Mouse (Mus musculus): ENCODE results near the gene Polg. TPM values are rescaled to one million over a fixed set of nuclear protein-coding genes. Genes with fewer than 3 reads are reported as not detected.

Gene Polg
- polyA plus RNA-seq, 1 experiment from 2014 or later = 32.1 TPM

DNA sequence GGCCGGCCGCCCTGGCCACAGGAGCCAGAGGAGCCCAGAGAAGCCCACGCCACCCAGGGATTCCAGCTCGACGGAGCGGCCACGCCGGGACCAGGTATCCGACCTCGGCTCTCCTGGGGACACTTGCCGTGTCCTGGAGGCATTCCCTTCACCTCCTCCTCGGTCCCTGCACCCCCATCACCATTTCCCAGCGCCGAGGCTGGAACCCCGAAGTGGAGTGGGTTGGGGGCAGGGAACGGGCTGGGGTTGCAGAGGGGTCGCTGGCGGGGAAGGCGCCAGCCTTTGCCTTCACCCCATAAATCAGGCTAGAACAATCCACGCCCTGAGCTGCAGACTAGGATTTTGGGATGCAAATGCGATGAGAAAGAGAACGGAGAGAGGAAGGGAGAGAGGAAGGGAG, 39.2 kb upstream of the Polg start:
- H3K27ac ChIP-seq (replicated peaks; ENCODE audit: low read depth, low read length) = no peak overlapping the region
- H3K9ac ChIP-seq (ENCODE audit: low read length) = no peak overlapping the region
- H3K4me2 ChIP-seq (ENCODE audit: low read depth, severe bottlenecking) = peak overlapping the region; percentile 51
- ATAC-seq (ENCODE audit: insufficient number of reproducible peaks, low FRiP score, low TSS enrichment, low read depth) (no peak), DNase-seq (ENCODE audit: low spot score) (no peak)
- peaks cover 6% of the 10 kb centered on the region; the same call in 1 of the 2 replicates for H3K4me1 ChIP-seq (ENCODE audit: control insufficient read depth, insufficient read depth, low read length)
- H3K36me3 ChIP-seq (ENCODE audit: control insufficient read depth, insufficient read depth, low read length) = no peaks in the 10 kb centered on the region
- peak overlapping the region; percentile 29 for H3K4me3 ChIP-seq (ENCODE audit: low read depth, low read length)
- WGBS = 1% methylated on average over 22 of the region's 22 CpGs
- H3K27me3 ChIP-seq (ENCODE audit: control insufficient read depth, insufficient read depth, low read length) = peaks cover 100% of the 10 kb centered on the region
- H3K9me3 ChIP-seq (ENCODE audit: control insufficient read depth, low read length) = no peaks in the 10 kb centered on the region

DNA sequence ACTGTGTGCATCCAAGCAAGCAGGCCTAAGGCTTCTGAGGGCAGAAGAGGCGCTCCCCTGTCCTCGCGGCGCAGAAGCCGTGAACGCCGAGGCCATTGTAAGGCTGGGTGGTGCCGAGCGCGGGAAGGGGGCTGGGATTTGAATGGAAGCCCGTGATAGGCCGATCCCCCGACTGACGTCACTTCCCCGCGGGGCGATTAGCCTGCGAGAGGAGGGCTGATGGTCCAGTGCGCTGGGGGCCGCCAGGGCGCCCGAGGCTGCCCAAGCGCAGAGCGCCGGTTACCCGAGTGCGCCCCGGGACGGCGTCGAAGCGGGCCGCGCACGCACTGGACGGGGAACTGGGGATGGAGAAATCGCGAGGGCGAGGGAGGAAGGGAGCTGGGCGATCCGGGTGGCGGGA, 38.6 kb upstream of the Polg start:
- H3K4me3 ChIP-seq (ENCODE audit: low read depth, low read length) = peak overlapping the region; percentile 29
- no peak overlapping the region for H3K27ac ChIP-seq (replicated peaks; ENCODE audit: low read depth, low read length)
- peak; percentile 91 for DNase-seq (ENCODE audit: low spot score)
- peaks cover 6% of the 10 kb centered on the region; the same call in 1 of the 2 replicates for H3K4me1 ChIP-seq (ENCODE audit: control insufficient read depth, insufficient read depth, low read length)
- peak overlapping the region; percentile 51 for H3K4me2 ChIP-seq (ENCODE audit: low read depth, severe bottlenecking)
- H3K9me3 ChIP-seq (ENCODE audit: control insufficient read depth, low read length) = no peaks in the 10 kb centered on the region
- no peak overlapping the region; the same call in 1 of the 2 replicates for H3K9ac ChIP-seq (ENCODE audit: low read length)
- 0% methylated on average over 42 of the region's 42 CpGs for WGBS
- ATAC-seq (ENCODE audit: insufficient number of reproducible peaks, low FRiP score, low TSS enrichment, low read depth) = peak; percentile 83
- peaks cover 100% of the 10 kb centered on the region for H3K27me3 ChIP-seq (ENCODE audit: control insufficient read depth, insufficient read depth, low read length)
- H3K36me3 ChIP-seq (ENCODE audit: control insufficient read depth, insufficient read depth, low read length) = no peaks in the 10 kb centered on the region

DNA sequence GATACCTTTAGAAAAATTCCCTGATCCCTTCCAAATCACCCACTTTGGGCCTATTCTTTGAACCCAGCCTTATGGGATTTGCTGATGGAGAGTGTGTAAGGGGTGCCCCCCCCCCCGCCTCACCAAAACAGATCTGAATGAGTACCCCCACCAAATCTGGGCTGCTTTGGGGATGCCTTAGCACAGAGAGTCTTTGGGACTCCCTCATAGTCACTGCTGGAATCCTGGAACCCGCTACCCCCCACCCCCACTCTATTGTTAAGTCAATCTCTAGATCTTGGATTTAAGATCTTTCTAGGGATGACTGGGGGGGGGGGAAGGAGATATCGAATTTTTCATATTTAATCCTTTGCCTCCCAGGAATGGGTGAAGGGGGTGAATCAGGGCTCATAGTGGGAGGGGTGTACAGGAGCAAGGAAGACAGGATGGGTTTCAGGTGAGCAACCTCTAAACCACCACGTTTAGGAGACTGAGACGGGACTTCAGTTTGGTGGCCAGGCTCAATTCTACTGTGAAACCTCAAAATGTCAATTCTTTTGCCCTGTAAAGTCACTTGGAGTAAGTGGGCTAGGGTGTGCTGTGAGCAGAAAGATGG, 37.6 kb upstream of the Polg start:
- H3K4me2 ChIP-seq (ENCODE audit: low read depth, severe bottlenecking) = no peak overlapping the region
- 5% methylated on average over 5 of the region's 5 CpGs for WGBS
- no peaks in the 10 kb centered on the region for H3K9me3 ChIP-seq (ENCODE audit: control insufficient read depth, low read length)
- no peak overlapping the region for H3K9ac ChIP-seq (ENCODE audit: low read length)
- H3K36me3 ChIP-seq (ENCODE audit: control insufficient read depth, insufficient read depth, low read length) = no peaks in the 10 kb centered on the region
- no peak overlapping the region for H3K27ac ChIP-seq (replicated peaks; ENCODE audit: low read depth, low read length)
- DNase-seq (ENCODE audit: low spot score) (no peak), ATAC-seq (ENCODE audit: insufficient number of reproducible peaks, low FRiP score, low TSS enrichment, low read depth) (no peak)
- peaks cover 6% of the 10 kb centered on the region; the same call in 1 of the 2 replicates for H3K4me1 ChIP-seq (ENCODE audit: control insufficient read depth, insufficient read depth, low read length)
- H3K4me3 ChIP-seq (ENCODE audit: low read depth, low read length) = no peak overlapping the region
- H3K27me3 ChIP-seq (ENCODE audit: control insufficient read depth, insufficient read depth, low read length) = peaks cover 100% of the 10 kb centered on the region

DNA sequence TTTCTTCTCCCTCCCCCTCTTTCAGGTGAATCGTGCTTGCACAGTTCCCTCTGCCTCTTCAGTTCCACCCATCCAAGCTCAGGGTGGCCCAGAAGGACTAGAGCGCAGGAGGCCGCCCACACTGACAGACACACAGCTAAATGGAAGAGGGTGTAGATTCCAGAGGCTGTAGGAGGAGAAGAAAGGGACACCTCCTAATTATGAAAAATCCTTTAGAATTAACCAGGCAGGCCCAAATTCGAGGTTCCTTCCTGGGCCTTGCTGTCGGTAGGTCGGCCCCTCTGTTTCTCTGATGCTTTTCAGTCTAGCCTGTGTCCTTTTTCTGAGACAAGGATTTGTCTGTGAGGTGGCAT, 36.9 kb upstream of the Polg start:
- ATAC-seq (ENCODE audit: insufficient number of reproducible peaks, low FRiP score, low TSS enrichment, low read depth) (no peak), DNase-seq (ENCODE audit: low spot score) (no peak)
- Histone ChIP-seq H3K36me3 (ENCODE audit: control insufficient read depth, insufficient read depth, low read length) (no peaks in the 10 kb centered on the region), H3K27ac (replicated peaks; ENCODE audit: low read depth, low read length) (no peak overlapping the region), H3K9me3 (ENCODE audit: control insufficient read depth, low read length) (no peaks in the 10 kb centered on the region), H3K27me3 (ENCODE audit: control insufficient read depth, insufficient read depth, low read length) (peaks cover 99% of the 10 kb centered on the region), H3K4me3 (ENCODE audit: low read depth, low read length) (no peak overlapping the region), H3K4me2 (ENCODE audit: low read depth, severe bottlenecking) (no peak overlapping the region), H3K9ac (ENCODE audit: low read length) (no peak overlapping the region), H3K4me1 (ENCODE audit: control insufficient read depth, insufficient read depth, low read length) (peaks cover 6% of the 10 kb centered on the region)
- WGBS = 6% methylated on average over 6 of the region's 6 CpGs

DNA sequence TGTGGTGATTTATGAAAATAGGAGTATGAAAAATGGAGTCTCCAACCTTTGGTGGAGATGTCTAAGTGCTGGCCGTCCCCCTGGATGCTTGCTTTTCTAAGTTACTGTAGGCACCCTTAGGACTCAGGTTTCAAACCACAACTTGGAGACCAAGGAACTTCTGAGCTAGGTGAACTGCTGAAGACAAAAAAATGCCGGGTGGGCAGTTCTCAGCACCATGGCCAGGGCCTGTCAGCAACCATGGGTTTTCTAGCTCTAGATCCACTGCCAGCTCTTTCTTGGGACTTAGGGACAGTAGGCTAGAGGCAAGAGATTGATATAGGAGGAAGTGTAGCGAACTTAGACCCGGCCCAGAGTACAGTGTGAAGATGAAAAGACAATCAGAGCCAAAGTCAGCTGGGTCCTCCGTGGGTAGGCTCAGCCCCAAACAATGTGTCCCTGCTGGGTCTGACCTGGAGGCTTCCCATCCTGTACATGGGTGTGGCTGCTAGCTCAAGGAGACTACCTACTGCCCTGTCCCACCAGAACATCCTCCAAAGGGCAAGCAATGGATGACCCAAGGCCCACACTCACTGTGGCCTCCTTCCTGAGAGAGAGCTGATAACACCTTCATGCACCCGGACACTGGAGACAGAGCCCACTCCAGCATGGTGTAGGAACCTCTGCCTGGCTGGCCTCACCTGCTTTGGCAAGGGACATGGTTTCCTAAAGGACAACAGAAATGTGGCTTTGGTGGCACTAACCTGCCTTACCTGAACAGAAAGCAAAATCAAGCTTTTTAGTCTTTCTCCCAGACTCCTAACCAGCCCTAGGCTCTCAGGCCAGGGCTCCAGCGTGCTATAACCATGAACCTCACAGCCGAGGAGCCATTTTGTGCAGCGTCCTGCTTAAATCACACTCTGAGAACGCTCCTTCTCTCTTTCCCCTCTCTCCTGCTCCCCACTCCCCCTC, 36.3 kb upstream of the Polg start:
- Histone ChIP-seq H3K27me3 (ENCODE audit: control insufficient read depth, insufficient read depth, low read length) (peaks cover 99% of the 10 kb centered on the region), H3K4me2 (ENCODE audit: low read depth, severe bottlenecking) (no peak overlapping the region), H3K4me3 (ENCODE audit: low read depth, low read length) (no peak overlapping the region), H3K4me1 (ENCODE audit: control insufficient read depth, insufficient read depth, low read length) (peaks cover 12% of the 10 kb centered on the region), H3K27ac (replicated peaks; ENCODE audit: low read depth, low read length) (no peak overlapping the region), H3K9me3 (ENCODE audit: control insufficient read depth, low read length) (no peaks in the 10 kb centered on the region), H3K9ac (ENCODE audit: low read length) (no peak overlapping the region), H3K36me3 (ENCODE audit: control insufficient read depth, insufficient read depth, low read length) (no peaks in the 10 kb centered on the region)
- 6% methylated on average over 10 of the region's 10 CpGs for WGBS
- no peak for ATAC-seq (ENCODE audit: insufficient number of reproducible peaks, low FRiP score, low TSS enrichment, low read depth)
- DNase-seq (ENCODE audit: low spot score) = no peak

DNA sequence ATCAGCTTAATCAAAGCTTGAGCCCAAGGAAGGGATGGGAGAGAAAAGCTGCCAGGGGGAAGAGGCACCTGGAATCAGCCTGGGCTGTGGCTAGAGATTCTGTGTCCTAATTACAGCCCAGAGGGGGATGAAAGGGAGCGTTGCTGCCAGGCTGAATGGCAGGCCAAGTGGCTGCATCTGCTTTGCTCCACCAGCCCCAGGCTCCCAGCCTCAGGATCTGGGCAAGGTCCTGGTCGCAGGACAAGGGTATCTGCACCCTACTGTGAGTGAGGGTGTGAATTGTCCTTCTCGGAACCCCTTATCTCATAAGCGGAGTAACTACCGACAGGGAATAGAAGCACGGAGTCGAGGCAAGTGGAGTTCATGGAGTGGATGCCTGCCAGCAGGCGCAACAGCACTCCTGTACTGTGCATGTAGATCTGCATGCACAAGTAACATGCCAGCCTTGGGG, 35.4 kb upstream of the Polg start:
- Histone ChIP-seq H3K4me3 (ENCODE audit: low read depth, low read length) (no peak overlapping the region), H3K4me1 (ENCODE audit: control insufficient read depth, insufficient read depth, low read length) (peaks cover 12% of the 10 kb centered on the region), H3K9me3 (ENCODE audit: control insufficient read depth, low read length) (no peaks in the 10 kb centered on the region), H3K36me3 (ENCODE audit: control insufficient read depth, insufficient read depth, low read length) (no peaks in the 10 kb centered on the region), H3K27ac (replicated peaks; ENCODE audit: low read depth, low read length) (no peak overlapping the region), H3K27me3 (ENCODE audit: control insufficient read depth, insufficient read depth, low read length) (peaks cover 99% of the 10 kb centered on the region), H3K4me2 (ENCODE audit: low read depth, severe bottlenecking) (no peak overlapping the region), H3K9ac (ENCODE audit: low read length) (no peak overlapping the region)
- no peak for DNase-seq (ENCODE audit: low spot score)
- ATAC-seq (ENCODE audit: insufficient number of reproducible peaks, low FRiP score, low TSS enrichment, low read depth) = no peak
- WGBS = 4% methylated on average over 8 of the region's 8 CpGs

DNA sequence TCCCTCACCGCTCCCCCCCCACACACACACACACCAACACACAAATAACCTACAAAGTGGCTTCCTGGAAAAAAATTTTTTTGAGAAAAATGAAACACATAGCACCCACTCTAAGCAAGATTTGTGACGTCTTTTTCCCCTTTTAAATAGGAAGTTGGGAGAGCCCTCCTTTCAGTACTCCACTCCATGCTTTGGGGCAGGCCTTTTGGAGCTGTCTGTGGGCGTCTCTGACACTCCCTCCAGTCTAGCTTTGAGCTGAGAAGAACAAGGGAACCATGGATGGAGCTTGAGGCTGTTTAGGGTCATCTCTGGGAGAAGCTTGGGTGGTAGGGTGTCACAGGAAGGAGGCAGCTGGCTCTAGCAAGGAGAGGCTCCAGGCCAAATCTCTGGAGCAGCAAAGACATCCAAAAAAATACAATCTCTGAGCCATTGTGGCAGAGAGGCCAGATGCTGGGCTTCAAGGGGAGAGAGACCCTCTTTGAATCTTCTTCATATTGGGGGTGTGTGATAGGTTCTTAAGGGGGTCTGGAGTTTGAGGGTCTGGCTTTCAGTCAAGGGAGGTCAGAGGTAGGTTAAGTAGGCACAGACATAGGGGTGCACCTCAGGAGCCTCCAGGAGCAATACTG, 34.6 kb upstream of the Polg start:
- H3K9ac ChIP-seq (ENCODE audit: low read length) = no peak overlapping the region
- ATAC-seq (ENCODE audit: insufficient number of reproducible peaks, low FRiP score, low TSS enrichment, low read depth) = no peak
- H3K9me3 ChIP-seq (ENCODE audit: control insufficient read depth, low read length) = no peaks in the 10 kb centered on the region
- 0% methylated on average over 3 of the region's 3 CpGs for WGBS
- H3K4me3 ChIP-seq (ENCODE audit: low read depth, low read length) = no peak overlapping the region
- peaks cover 12% of the 10 kb centered on the region for H3K4me1 ChIP-seq (ENCODE audit: control insufficient read depth, insufficient read depth, low read length)
- peaks cover 99% of the 10 kb centered on the region for H3K27me3 ChIP-seq (ENCODE audit: control insufficient read depth, insufficient read depth, low read length)
- DNase-seq (ENCODE audit: low spot score) = no peak
- H3K36me3 ChIP-seq (ENCODE audit: control insufficient read depth, insufficient read depth, low read length) = no peaks in the 10 kb centered on the region
- H3K27ac ChIP-seq (replicated peaks; ENCODE audit: low read depth, low read length) = no peak overlapping the region
- no peak overlapping the region for H3K4me2 ChIP-seq (ENCODE audit: low read depth, severe bottlenecking)

All from limb, embryonic 11.5 days (tissue).